Mouse (Mus musculus): Measurements from ENCODE around the gene Tbl3. TPM values are rescaled to one million over a fixed set of nuclear protein-coding genes. Genes with fewer than 3 reads are reported as not detected.
A peak's percentile ranks its signal among the peaks of the same experiment; 100 is the strongest.

Tbl3 gene
- total RNA-seq, 4 experiments from 2014 or later = 14.4 to 21.6 (median 17.3) TPM

GRCm38 (mm10) chr17:24653967-24654710, 53.3 kb downstream of the Tbl3 start:
- peak; percentile 78 for DNase-seq (ENCODE audit: low spot score)

GRCm38 (mm10) chr17:24651835-24652234, 55.6 kb downstream of the Tbl3 start:
- DNase-seq (ENCODE audit: low spot score) = no peak

GRCm38 (mm10) chr17:24650766-24651165, 56.7 kb downstream of the Tbl3 start:
- DNase-seq (ENCODE audit: low spot score) = no peak

- peak; percentile 63 for DNase-seq (ENCODE audit: low spot score)
These were observed 57.3 kb downstream of the Tbl3 start, which contains the start of gene Slc9a3r2 for GRCm38 (mm10) chr17:24650070-24650616. Gene Slc9a3r2, minus strand, starts transcription at chr17:24650327.

- DNase-seq (ENCODE audit: low spot score) = no peak
These were observed 57.8 kb downstream of the Tbl3 start for GRCm38 (mm10) chr17:24649581-24650069.

- DNase-seq (ENCODE audit: low spot score) = no peak
These were observed 58.6 kb downstream of the Tbl3 start for GRCm38 (mm10) chr17:24648731-24649377.

Other genes starting within 250 kb of the Tbl3 start
- 10 to 100 TPM; 11.2 to 14.7 (median 11.9) TPM for gene E4f1, start 237.3 kb downstream of the Tbl3 start, total RNA-seq (2022)
- gene Pgp, start 237.3 kb downstream of the Tbl3 start, total RNA-seq (2022) = 10 to 100 TPM; 39.9 to 44.4 (median 41.4) TPM
- under 1 TPM in 2 of 4 experiments, not detected in 2; 0.28 to 0.31 TPM for gene Bricd5, start 233.8 kb downstream of the Tbl3 start, total RNA-seq (2022)
- 10 to 100 TPM; 10.5 to 11.8 (median 11.0) TPM for gene Mlst8, start 228.6 kb downstream of the Tbl3 start, total RNA-seq (2022)
- under 1 TPM; 0.16 to 0.23 (median 0.19) TPM for gene Caskin1, start 219.1 kb downstream of the Tbl3 start, total RNA-seq (2022)
- 10 to 100 TPM; 37.0 to 50.9 (median 42.7) TPM for gene Traf7, start 179.7 kb downstream of the Tbl3 start, total RNA-seq (2022)
- under 1 TPM in 3 of 4 experiments, not detected in 1; 0.23 to 0.50 (median 0.25) TPM for gene Rab26, start 173.4 kb downstream of the Tbl3 start, total RNA-seq (2022)
- gene Pkd1, start 157.8 kb downstream of the Tbl3 start, total RNA-seq (2022) = 10 to 100 TPM; 27.8 to 43.0 (median 34.9) TPM
- gene Tsc2, start 75.0 kb downstream of the Tbl3 start, total RNA-seq (2022) = 100 to 1,000 TPM; 123 to 135 (median 133) TPM
- 1 to 10 TPM; 2.6 to 3.5 (median 2.8) TPM for gene Nthl1, start 75.0 kb downstream of the Tbl3 start, total RNA-seq (2022)
- 100 to 1,000 TPM in 2 of 4 experiments, 10 to 100 TPM in 2; 87.7 to 110 (median 101) TPM for gene Slc9a3r2, start 57.3 kb downstream of the Tbl3 start, total RNA-seq (2022)
- not detected for gene Npw, start 49.2 kb downstream of the Tbl3 start, total RNA-seq (2022)
- gene Zfp598, start 38.0 kb downstream of the Tbl3 start, total RNA-seq (2022) = 10 to 100 TPM; 14.3 to 17.0 (median 15.9) TPM
- under 1 TPM in 2 of 4 experiments, not detected in 2; 0.14 to 0.24 TPM for gene Syngr3, start 17.7 kb downstream of the Tbl3 start, total RNA-seq (2022)
- gene Gfer, start 11.5 kb downstream of the Tbl3 start, total RNA-seq (2022) = 10 to 100 TPM; 20.0 to 22.2 (median 21.1) TPM
- gene Noxo1, start 11.4 kb downstream of the Tbl3 start, total RNA-seq (2022) = under 1 TPM; 0.49 to 0.84 (median 0.58) TPM
- gene Rnf151, start 10.4 kb upstream of the Tbl3 start, total RNA-seq (2022) = under 1 TPM in 1 of 4 experiments, not detected in 3; 0.23 TPM
- gene Rps2, start 10.5 kb upstream of the Tbl3 start, total RNA-seq (2022) = 100 to 1,000 TPM; 631 to 768 (median 679) TPM
- 1,000 to 10,000 TPM in 1 of 4 experiments, 100 to 1,000 TPM in 3; 975 to 1,073 (median 990) TPM for gene Ndufb10, start 16.8 kb upstream of the Tbl3 start, total RNA-seq (2022)
- gene Rpl3l, start 20.2 kb upstream of the Tbl3 start, total RNA-seq (2022) = 100 to 1,000 TPM; 389 to 453 (median 417) TPM
- 100 to 1,000 TPM; 172 to 208 (median 186) TPM for gene Msrb1, start 29.0 kb upstream of the Tbl3 start, total RNA-seq (2022)
- gene Hs3st6, start 45.3 kb upstream of the Tbl3 start, total RNA-seq (2022) = not detected
- under 1 TPM in 1 of 4 experiments, not detected in 3; 0.19 TPM for gene Meiob, start 96.6 kb upstream of the Tbl3 start, total RNA-seq (2022)
- gene Hagh, start 132.5 kb upstream of the Tbl3 start, total RNA-seq (2022) = 10 to 100 TPM; 78.0 to 97.5 (median 87.2) TPM
- gene Fahd1, start 142.7 kb upstream of the Tbl3 start, total RNA-seq (2022) = 10 to 100 TPM; 85.1 to 94.4 (median 88.7) TPM
- gene Igfals, start 158.3 kb upstream of the Tbl3 start, total RNA-seq (2022) = 10 to 100 TPM in 2 of 4 experiments, 1 to 10 TPM in 2; 7.8 to 14.5 (median 11.1) TPM
- 10 to 100 TPM; 17.2 to 20.1 (median 19.2) TPM for gene Nubp2, start 178.7 kb upstream of the Tbl3 start, total RNA-seq (2022)
- gene Spsb3, start 179.0 kb upstream of the Tbl3 start, total RNA-seq (2022) = 10 to 100 TPM; 25.8 to 29.3 (median 27.7) TPM
- gene Eme2, start 187.4 kb upstream of the Tbl3 start, total RNA-seq (2022) = 10 to 100 TPM; 19.4 to 23.5 (median 21.1) TPM
- gene Mrps34, start 187.5 kb upstream of the Tbl3 start, total RNA-seq (2022) = 100 to 1,000 TPM in 2 of 4 experiments, 10 to 100 TPM in 2; 88.8 to 125 (median 109) TPM
- gene Nme3, start 188.8 kb upstream of the Tbl3 start, total RNA-seq (2022) = 10 to 100 TPM; 29.0 to 31.4 (median 29.5) TPM
- gene Mapk8ip3, start 229.3 kb upstream of the Tbl3 start, total RNA-seq (2022) = 10 to 100 TPM; 55.0 to 69.0 (median 62.5) TPM

Data from heart, adult 8-10 months (tissue).